In genomic region chr14:115450938-115451337, GRCm38 (mm10) we compare ENCODE assay signal across 10 mouse cellular contexts.
DNase-seq lines count a peak whose midpoint lies in the region; ATAC-seq and TF ChIP-seq lines count a peak whose summit lies in the region.
"Had no signal": no experiment of that assay in that cellular context is flagged by ENCODE, and none has a peak within 500 bp of the region (broad histone marks: within the 10 kb centered on the region; RNA-seq: fewer than 3 reads in every experiment).

No protein-coding gene starts in this region.

- intact Hi-C loops in left cerebral cortex, postnatal 10 days (cut with DNase I), result loop anchor here (5.0 kb wide), 2 partner anchors 379 to 434 kb away; no protein-coding TSS in a partner anchor
- intact Hi-C loops in left cerebral cortex, postnatal 36 days (cut with DNase I), result loop anchor here (2.0 to 5.0 kb wide), 2 partner anchors 380 to 434 kb away; no protein-coding TSS in a partner anchor
- intact Hi-C loops in heart, postnatal 10 days (cut with DNase I), result loop anchor here (2.0 kb wide), 1 partner anchor 380 kb away; no protein-coding TSS in a partner anchor

- no peak for DNase-seq in frontal cortex, postnatal 10 days (ENCODE audit: low spot score in 2 of 2)
- DNase-seq in left cerebral cortex, postnatal 10 days (ENCODE audit: extremely low spot score in 1 of 2, low spot score in 2 of 2), result peak; percentile 22 to 29
- DNase-seq in left cerebral cortex, postnatal 36 days (ENCODE audit: low spot score in 2 of 2), result no peak
- peak; percentile 6 for DNase-seq in CH12.LX (ENCODE audit: extremely low read depth)
- DNase-seq in adrenal gland, adult 2 months, result no peak
- DNase-seq in heart, postnatal 10 days, result no peak
- DNase-seq: layer of hippocampus, adult 9-11 months had no signal

- no peaks in the 10 kb centered on the region for H3K36me3 ChIP-seq in CH12.LX (replicated peaks in 1 of 2; ENCODE audit: control insufficient read depth in 1 of 2, insufficient read depth in 1 of 2, low read length in 1 of 2)
- no peaks in the 10 kb centered on the region for H3K36me3 ChIP-seq in forebrain, embryonic 16.5 days (ENCODE audit: control insufficient read depth, insufficient read depth)
- H3K36me3 ChIP-seq: embryonic facial prominence, embryonic 12.5 days had no signal

- H3K4me3 ChIP-seq in CH12.LX (replicated peaks in 1 of 3; ENCODE audit: low read depth in 2 of 3, low read length in 2 of 3, poor library complexity in 1 of 3), result no peak overlapping the region
- no peak overlapping the region for H3K4me3 ChIP-seq in forebrain, embryonic 16.5 days (replicated peaks; ENCODE audit: low read length)
- H3K4me3 ChIP-seq: embryonic facial prominence, embryonic 12.5 days had no signal

- no peak overlapping the region for H3K4me2 ChIP-seq in CH12.LX (ENCODE audit: insufficient read depth, low read depth, poor library complexity, severe bottlenecking)
- no peak overlapping the region for H3K4me2 ChIP-seq in forebrain, embryonic 16.5 days (ENCODE audit: low read length)
- H3K4me2 ChIP-seq: embryonic facial prominence, embryonic 12.5 days had no signal

- no peaks in the 10 kb centered on the region for H3K27me3 ChIP-seq in CH12.LX (replicated peaks)
- no peaks in the 10 kb centered on the region for H3K27me3 ChIP-seq in forebrain, embryonic 16.5 days (replicated peaks; ENCODE audit: control insufficient read depth, insufficient read depth, low read length)
- H3K27me3 ChIP-seq: embryonic facial prominence, embryonic 12.5 days had no signal

- TF ChIP-seq RAD21 in CH12.LX (IDR thresholded peaks at IDR 0.05; ENCODE audit: low read depth, low read length), result peak; percentile 29

- H3K27ac ChIP-seq in CH12.LX (ENCODE audit: insufficient read depth, low read depth), result no peak overlapping the region
- H3K27ac ChIP-seq in forebrain, embryonic 16.5 days (ENCODE audit: low read length), result no peak overlapping the region
- H3K27ac ChIP-seq: embryonic facial prominence, embryonic 12.5 days had no signal

- no peak for TF ChIP-seq EP300 in CH12.LX (IDR thresholded peaks at IDR 0.05; ENCODE audit: low read length)

- TF ChIP-seq CTCF in CH12.LX (conservative IDR thresholded peaks at IDR 0.05 in 1 of 2, IDR thresholded peaks at IDR 0.05 in 1 of 2; ENCODE audit: low read depth in 2 of 2, low read length in 2 of 2), result peak in 1 of 2 experiments; percentile 21; a peak in 1 of 4 replicates

- H3K9ac ChIP-seq in CH12.LX (ENCODE audit: insufficient read depth, low read depth), result no peak overlapping the region
- H3K9ac ChIP-seq in forebrain, embryonic 16.5 days (replicated peaks; ENCODE audit: low read depth, low read length), result no peak overlapping the region
- H3K9ac ChIP-seq: embryonic facial prominence, embryonic 12.5 days had no signal

- peaks cover 3% of the 10 kb centered on the region for H3K9me3 ChIP-seq in CH12.LX (replicated peaks; ENCODE audit: low read length)
- no peaks in the 10 kb centered on the region for H3K9me3 ChIP-seq in forebrain, embryonic 16.5 days (ENCODE audit: control insufficient read depth, low read length)
- H3K9me3 ChIP-seq: embryonic facial prominence, embryonic 12.5 days had no signal

- in situ Hi-C loops in CH12.LX (cut with MboI; ENCODE audit: low pct_ligation_motif_present, low pct_unique_long_range_greater_than_20kb, low sequenced_read_pairs), result no loop called here

- TF ChIP-seq POLR2A in CH12.LX (IDR thresholded peaks at IDR 0.05; ENCODE audit: low read depth, low read length), result no peak

- 65% methylated on average over 2 of the region's 2 CpGs for WGBS in forebrain, embryonic 16.5 days

- dilution Hi-C loops in CH12.LX (cut with MboI; ENCODE audit: extremely low pct_ligation_motif_present, extremely low pct_unique_long_range_greater_than_20kb, low sequenced_read_pairs), result no loop called here

- H3K79me2 ChIP-seq in CH12.LX (replicated peaks; ENCODE audit: control insufficient read depth, extremely low read depth, insufficient read depth, poor library complexity, severe bottlenecking), result no peaks in the 10 kb centered on the region

- peaks cover 0 to 3% of the 10 kb centered on the region in 2 experiments; a peak in 1 of 4 replicates for H3K4me1 ChIP-seq in CH12.LX (ENCODE audit: control insufficient read depth in 1 of 2, insufficient read depth in 2 of 2)
- no peaks in the 10 kb centered on the region for H3K4me1 ChIP-seq in forebrain, embryonic 16.5 days (replicated peaks; ENCODE audit: control insufficient read depth, insufficient read depth, low read length)
- H3K4me1 ChIP-seq: embryonic facial prominence, embryonic 12.5 days had no signal

- peak; percentile 88 for ATAC-seq in frontal cortex, adult (ENCODE audit: low TSS enrichment)
- peak; percentile 61; the same call in 1 of the 2 replicates for ATAC-seq in forebrain, embryonic 16.5 days

TF ChIP-seq in CH12.LX, 34 proteins besides CTCF, POLR2A, EP300 and RAD21:
- TF ChIP-seq SMC3 (IDR thresholded peaks at IDR 0.05; ENCODE audit: low read depth, low read length) (0 out of 2 replicates have a peak, but pooled peaks have one; percentile 3), IRF4 (IDR thresholded peaks at IDR 0.05; ENCODE audit: low read depth, low read length) (no peak)

Comparison
In these comparisons a context has a peak if more than half of its experiments do, and no peak if none do; other contexts are left out.
1. DNase-seq: peak in left cerebral cortex, postnatal 10 days (2 of 2) and CH12.LX (single experiment); none in frontal cortex, postnatal 10 days (0 of 2), left cerebral cortex, postnatal 36 days (0 of 2), adrenal gland, adult 2 months (single experiment) and heart, postnatal 10 days (0 of 2).